Mouse (Mus musculus) ES-Bruce4 (cell line): Measurements from ENCODE around the gene Btnl2.

ENCODE experiments used
- CTCF ChIP-seq: IDR thresholded peaks from one replicate; pipeline ENCODE4 v1.8.1; 2011; ENCODE audit warnings: low read depth, low read length
- EP300 ChIP-seq: IDR thresholded peaks from 2 replicates; pipeline ENCODE4 v1.6.1; 2011; ENCODE audit warnings: low read depth, low read length; ENCODE audit not compliant: insufficient read depth
- POLR2A ChIP-seq: IDR thresholded peaks from one replicate; pipeline ENCODE4 v1.8.1; 2011; ENCODE audit warnings: low read length; ENCODE audit not compliant: insufficient read depth

DNA sequence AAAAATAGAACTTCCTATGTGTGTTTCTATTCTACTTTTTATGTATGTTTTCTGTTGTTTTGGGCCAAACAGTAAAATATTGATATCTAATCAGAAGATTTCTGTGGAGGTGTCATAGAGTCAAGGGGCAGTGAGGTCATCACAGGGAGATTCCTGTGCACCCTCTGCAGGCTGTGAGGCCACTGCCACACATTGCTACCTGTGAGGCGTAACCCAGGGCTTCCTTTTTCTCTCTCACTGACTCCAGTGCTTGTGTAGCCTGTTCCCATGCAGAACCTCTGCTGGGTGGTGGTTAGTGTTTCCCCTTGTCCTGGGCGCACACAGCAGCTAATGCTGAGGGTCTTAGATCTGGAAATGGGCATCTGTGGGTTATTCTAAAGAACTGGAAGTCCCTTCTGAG is 48.2 kb upstream of the Btnl2 start:
- TF ChIP-seq EP300, result no peak
- no peak for TF ChIP-seq CTCF
- TF ChIP-seq POLR2A, result no peak
